Mouse (Mus musculus): Measurements from ENCODE around the gene Dhx9.

DNA sequence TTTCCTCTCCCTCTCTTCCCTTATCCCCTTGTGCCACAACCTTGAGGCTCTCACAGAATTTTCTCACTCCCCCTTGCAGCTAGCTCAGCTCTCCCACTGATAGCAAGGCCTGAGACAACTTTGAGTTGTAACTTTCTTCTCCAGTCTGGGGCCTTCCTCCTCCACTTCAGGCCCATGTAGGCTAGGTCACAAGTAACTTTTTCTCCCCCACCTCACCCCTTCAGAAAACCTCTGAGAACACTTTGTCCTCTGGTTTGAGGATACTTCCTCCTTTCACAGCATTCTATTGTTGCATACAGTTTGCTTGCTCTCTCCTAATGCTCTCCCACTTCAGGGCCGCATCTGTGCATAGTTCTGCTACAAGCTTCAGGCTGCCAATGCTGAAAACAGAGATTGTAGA, 4.4 kb upstream of the Dhx9 start:
- TF ChIP-seq POLR2A (IDR thresholded peaks at IDR 0.05; ENCODE audit: low read depth, low read length): no peak
- no peak for TF ChIP-seq CTCF (IDR thresholded peaks at IDR 0.05; ENCODE audit: extremely low read depth, insufficient read length, insufficient replicate concordance, low read depth, low read length)

Data from small intestine, adult 2 months (tissue).